Comparison of ENCODE assay signal across 16 mouse cellular contexts in the genomic region with DNA sequence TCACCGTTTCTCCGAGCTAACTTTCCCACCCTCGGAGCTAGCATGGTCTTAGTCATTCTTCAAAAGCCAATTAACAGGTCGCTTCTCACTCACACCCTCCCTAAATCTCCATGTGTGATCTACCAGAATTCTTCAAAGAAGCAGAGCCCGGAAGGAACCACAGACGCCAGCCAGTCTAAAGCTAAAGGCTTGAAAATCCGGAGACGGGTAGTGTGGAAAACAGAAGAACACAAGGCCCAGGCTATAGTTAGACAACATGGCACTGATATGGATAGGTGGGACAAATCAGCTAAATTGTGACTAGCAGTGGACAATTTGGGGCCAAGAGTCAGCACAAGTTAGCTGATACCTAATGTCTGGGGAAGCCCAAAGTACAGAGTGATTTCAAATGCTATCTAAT.
"Had no signal": no experiment of that assay in that cellular context is flagged by ENCODE, and none has a peak within 500 bp of the region (broad histone marks: within the 10 kb centered on the region; RNA-seq: fewer than 3 reads in every experiment).

No protein-coding gene starts in this region.

- H3K36me3 ChIP-seq: limb, embryonic 10.5 days; limb, embryonic 13.5 days; liver, embryonic 12.5 days; liver, embryonic 15.5 days; lung, embryonic 15.5 days; midbrain, embryonic 12.5 days had no signal

- H3K27ac ChIP-seq: kidney, postnatal 0 days; layer of hippocampus, adult 2 months; limb, embryonic 13.5 days; liver, embryonic 12.5 days; liver, embryonic 15.5 days; lung, embryonic 15.5 days; midbrain, embryonic 12.5 days had no signal

- H3K4me1 ChIP-seq: liver, embryonic 12.5 days; liver, embryonic 15.5 days; lung, embryonic 15.5 days; megakaryocyte, embryonic 14.5 days had no signal

- DNase-seq: kidney, postnatal 25 days; layer of hippocampus, adult 9-11 months; liver; lung, adult 18-20 months; lung, postnatal 10 days; lung, postnatal 36 days; thymus, postnatal 36 days had no signal

- H3K27me3 ChIP-seq: liver, embryonic 15.5 days; lung, embryonic 15.5 days; megakaryocyte, embryonic 14.5 days had no signal

- H3K9ac ChIP-seq: limb, embryonic 13.5 days; liver, embryonic 12.5 days; liver, embryonic 15.5 days; lung, embryonic 15.5 days; midbrain, embryonic 12.5 days had no signal

- H3K9me3 ChIP-seq: limb, embryonic 10.5 days; liver, embryonic 12.5 days; liver, embryonic 15.5 days; lung, embryonic 15.5 days; midbrain, embryonic 12.5 days had no signal

- H3K4me3 ChIP-seq: layer of hippocampus, adult 2 months; limb, embryonic 10.5 days; limb, embryonic 13.5 days; liver, embryonic 12.5 days; liver, embryonic 15.5 days; lung, embryonic 15.5 days; midbrain, embryonic 12.5 days had no signal

- H3K4me2 ChIP-seq: limb, embryonic 13.5 days; liver, embryonic 12.5 days; liver, embryonic 15.5 days; lung, embryonic 15.5 days; midbrain, embryonic 12.5 days had no signal

- ATAC-seq: liver, embryonic 12.5 days had no signal
